Mouse (Mus musculus) brain, adult 2 months (tissue): ENCODE measurements at regions not wholly inside any gene's neighbourhood (a gene's known extent, or its start where the extent isn't known, plus 50 kb on each side); places are given as distances from the start of the nearest gene placed in this dataset.
"Not testable (repeated sequence)": the region's sequence is repeated elsewhere in the genome, so short reads cannot be mapped to it uniquely, and the experiment has no call there.

ENCODE experiments used
- DNase-seq: peaks from one replicate; pipeline ENCODE4 v3.0.0; 2011; ENCODE audit warnings: low read depth, low spot score

DNA sequence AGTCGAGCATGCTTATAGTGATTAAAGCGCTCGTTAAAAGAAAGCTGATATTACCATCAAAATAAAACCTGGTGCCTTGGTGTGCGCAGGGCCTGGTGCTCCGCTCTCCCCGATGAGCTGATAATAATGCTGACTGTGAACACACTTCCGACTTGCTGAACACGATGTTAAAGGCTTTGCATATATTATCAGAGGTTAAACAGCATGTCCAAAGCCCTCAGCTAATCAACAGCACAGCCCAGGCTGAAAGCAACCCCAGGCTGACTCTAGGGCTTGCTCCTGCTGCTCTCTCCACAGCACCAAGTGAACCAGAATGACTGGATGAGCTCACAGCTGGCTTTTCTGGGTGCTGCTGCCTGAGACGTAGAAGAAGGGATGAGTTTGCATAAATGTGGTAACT, 238.2 kb upstream of the 1700012A03Rik start:
- DNase-seq = no peak

DNA sequence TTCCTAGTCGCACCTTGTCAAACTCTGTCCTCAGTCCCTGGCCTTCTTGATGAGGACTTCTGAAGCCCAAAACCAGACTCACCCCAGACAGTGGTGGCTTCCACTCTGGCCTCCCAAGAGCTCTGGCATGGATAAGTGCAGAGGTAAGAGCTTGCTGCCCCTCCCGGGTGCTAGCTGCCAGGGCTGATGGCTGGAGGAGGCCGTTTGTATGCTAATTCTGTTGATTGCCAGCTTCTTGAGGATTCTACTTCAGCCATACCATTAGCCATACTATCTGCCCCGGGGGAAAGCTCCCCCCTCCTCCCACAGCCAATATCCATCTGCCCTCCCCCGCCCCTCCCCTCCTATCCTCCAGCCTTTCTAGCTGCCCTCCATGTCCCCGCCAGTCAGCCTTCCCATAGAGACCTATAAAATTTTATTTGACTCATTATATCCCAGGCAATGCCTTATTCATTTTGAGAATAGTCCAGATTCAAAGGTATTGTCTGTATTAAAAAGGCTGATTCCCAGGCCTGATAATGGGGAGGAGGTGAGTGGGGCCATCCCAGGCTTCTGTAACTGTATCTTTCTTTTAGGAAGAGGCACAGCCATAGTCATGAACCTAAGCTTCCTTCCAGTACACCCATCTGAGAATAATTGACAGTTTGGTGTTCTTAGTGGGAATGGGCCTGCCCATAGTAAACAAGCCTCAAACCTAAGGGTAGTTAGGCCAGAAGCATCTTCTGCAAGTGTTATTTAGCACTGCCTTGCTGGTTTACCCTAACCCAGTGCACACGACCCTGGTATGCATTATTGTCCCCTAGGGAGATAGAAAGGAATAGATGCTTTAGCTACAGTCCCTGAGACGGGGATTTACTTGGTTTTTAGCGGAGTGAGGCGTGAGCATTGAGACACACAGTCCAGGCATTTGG, 239.2 kb upstream of the 1700012A03Rik start:
- no peak for DNase-seq

DNA sequence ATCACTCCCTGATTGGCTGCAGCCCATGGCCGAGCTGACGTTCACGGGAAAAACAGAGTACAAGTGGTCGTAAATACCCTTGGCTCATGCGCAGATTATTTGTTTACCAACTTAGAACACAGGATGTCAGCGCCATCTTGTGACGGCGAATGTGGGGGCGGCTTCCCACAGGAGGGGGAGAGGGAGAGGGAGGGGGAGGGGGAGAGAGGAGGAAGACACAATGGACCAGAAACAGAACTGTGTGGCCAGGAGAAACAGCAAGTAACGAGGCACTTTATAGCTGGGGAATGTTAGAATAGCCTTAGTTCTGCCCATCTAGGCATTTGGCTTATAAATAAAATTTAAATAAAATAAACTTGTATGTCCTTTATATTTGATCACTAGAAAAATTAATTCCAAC, 240.7 kb upstream of the Podxl start:
- peak; percentile 75 for DNase-seq

DNA sequence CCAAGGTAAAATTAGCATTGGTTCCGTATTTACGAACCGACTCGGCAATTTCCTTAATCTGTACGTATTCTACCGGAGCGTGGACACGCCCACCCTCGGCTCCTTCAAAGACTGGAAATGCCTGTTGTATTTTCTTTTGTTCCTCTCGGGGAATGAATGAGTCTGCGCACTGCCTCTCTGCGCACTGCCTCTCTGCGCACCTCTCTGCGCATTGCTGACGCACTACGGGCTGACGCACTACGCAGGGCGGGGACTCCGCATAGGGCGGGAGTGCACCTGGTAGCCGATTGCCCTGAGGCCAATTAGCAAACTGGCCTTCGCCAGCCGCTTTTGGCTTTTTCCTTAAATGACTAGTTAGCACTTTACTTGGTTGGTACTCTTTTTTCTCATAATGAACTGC, 239.4 kb upstream of the Podxl start:
- not testable (repeated sequence) for DNase-seq

DNA sequence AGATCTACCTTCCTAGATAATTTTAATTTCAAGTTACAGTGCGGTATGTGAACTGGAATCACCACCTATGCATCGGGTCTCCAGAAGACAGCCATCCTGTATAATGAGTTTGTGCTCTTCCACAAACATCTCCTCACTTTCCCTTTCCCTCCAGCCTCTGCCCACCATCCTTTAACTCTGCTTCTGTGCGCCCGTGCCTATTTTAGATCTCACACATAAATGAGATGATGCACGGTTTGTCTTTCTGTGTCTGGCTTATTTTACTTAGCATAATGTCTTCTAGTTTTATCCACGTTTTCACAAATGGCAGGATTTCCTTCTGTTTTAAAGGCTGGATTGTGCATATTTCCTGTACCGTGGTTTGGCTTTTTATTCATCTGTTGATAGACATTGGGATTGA, 227.8 kb upstream of the Podxl start:
- no peak for DNase-seq

DNA sequence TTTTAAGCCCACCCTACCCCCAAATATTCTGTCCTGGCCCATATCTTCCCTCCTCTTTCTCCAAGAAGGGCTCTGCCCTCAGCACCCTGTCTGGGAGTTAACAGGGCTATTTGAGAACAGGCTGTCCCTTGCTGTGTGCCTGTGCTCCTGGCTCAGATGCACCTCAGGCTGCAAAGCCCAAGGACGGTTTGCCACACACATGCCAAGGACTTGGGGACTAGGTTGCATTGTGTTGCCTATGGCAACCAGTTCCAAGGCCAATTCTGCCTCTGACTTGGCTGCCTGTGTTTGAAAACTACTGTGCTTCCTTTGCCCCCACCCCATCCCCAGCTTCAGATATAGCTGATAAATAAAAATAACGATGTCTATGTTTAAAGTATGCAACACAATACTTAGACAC, 227.1 kb upstream of the Podxl start:
- no peak for DNase-seq

DNA sequence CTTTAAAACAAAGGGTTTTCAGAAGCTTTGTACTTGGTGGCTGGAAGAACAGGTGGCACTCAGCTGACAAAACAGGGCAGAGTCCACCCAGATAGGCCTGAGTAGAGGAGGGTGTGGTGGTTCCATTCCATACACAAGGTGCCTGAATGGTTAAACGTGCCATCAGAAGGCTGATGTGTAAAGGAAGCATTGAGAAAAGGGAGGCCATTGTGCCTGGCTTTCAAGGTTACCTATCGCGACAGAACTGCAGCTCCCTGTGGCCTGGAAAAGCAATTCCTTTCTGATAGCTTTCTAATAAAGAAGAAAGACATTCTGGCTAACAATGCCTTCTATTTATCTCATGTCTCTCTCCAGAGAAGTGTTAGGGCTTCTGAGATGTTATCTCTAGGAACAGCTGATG, 213.1 kb upstream of the Podxl start:
- no peak for DNase-seq

DNA sequence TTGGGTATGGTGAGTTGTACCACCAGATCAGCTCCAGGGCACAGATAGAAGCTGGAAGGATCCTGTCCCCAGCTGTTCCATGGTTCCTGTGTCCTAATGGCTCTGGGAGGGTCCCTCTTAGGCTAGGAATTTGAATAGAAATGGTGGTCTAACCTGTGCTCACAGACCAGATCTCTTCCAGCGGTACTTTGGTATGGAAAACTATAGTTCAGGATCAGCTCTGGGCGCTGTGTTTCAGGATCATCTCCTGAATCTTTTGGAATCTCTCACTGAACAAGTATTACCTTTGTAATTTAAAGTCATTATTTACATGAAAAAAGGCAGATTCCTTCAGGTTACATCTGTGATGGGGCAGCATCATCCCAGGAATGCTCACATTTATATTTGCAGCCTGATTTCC, 208.1 kb upstream of the Podxl start:
- DNase-seq = no peak

DNA sequence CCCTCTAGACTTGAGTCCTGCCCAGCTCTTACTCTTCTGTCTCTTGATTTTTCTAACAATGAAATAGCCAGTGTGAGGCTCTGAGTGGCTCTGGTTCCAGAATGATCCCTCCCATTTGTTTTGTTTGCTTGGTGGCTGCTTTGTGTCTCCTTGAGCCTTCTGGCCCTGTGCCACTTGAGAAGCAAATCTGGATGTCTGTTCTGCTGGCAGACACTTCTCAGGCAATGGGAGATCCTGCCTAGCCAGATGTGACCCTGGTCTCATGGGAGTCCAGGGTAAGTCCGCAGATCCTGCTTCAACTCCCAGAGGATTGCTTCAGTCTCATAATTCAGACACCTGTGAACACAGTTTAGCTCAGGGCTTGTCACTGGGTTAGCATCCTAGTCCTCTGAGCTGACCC, 181.8 kb upstream of the Podxl start:
- DNase-seq = no peak

DNA sequence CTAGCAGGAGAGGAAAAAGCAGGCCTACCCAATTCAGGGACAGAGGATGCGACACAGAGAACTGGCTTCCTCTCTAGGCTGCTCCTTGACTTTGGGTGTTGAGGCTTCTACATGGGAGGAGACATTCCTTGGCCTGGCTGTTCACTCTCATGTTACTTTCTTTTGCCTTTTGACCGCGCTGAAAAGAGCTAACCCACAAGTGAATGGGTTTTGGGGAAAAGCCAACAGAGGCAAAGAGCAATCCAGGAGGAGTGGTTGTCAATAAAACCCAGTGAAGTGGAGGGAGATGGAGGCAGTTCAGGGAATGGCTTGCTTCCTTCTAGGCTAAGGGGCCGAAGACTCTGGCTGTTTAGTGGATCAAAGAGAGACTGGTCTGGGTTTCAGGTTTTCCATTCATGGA, 167.6 kb upstream of the Podxl start:
- DNase-seq = no peak

DNA sequence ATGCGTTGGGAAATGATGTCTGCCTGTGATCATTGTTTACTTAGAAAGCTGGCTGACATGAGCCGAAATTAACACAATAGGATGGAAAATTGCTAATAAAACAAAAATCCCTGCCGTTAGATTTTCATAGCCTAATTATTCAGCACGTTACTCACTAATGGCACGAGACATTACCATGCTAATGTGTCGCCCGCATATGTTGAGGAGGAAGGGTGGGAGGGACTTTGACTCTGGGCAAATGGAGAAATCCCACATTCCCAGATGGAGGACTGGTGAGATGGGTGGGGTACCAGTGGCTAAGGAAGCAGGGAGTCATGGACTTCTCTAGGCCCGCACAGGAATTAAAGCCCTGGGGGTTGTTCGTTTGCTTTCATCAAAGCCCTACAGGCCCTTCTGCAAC, 155.8 kb upstream of the Podxl start:
- no peak for DNase-seq

DNA sequence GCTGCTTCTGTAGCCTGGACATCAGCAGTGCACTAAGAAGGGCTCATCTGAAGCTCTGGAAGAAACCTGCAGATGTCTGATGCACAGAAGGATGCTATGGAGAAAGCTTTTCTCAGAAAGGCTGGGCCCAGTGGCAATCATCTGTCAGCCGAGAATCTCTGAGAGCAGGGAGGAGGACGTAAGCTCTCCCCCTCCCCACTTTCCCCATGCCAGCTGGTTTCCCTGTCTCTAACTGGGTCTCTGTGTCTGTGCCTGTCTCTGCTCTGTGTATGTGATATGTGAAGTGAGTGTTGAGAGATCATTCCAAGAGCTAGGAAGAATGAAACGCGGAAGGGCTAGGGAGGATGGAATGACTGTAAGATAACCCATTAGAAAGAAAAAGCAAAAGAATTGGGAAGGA, 155.1 kb upstream of the Podxl start:
- DNase-seq = no peak

DNA sequence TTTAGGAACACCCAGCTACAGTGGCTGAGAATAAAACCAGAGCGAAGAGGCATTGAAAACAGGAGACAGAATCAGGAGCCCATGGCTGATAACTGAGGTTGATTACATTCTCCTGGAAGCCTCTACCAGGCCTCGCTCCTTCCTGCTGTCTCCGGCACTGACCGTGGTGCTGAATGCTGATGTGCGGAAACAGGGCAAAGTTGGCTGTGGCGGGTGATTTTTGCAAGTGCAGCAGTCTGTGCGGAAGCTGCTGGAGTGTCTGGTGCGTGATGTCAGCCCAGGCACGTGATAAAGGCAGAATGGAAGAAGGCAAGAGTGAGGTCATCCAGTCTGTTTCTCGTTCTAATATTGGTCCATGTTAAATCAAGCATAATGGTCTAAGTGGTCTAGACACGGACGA, 153.8 kb upstream of the Podxl start:
- DNase-seq = peak; percentile 41

DNA sequence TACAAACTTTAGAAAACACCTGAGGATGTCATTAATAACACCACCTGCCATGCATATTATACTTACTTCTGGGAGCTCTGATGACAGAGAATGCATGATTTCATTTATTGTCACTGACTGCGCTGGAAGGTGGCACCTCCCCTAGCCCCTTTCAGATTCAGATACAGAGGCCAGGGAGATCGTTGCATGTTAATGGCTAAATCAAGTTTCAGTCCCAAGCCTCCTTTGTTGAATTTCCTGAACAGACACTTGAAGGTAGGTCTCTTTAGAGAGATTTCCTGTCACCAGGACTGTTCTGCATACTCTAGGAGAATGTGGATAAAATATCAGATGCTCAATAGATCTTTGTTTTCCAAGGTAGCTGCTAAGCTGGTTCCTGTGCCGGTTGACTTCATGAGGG, 143.5 kb upstream of the Podxl start:
- no peak for DNase-seq

DNA sequence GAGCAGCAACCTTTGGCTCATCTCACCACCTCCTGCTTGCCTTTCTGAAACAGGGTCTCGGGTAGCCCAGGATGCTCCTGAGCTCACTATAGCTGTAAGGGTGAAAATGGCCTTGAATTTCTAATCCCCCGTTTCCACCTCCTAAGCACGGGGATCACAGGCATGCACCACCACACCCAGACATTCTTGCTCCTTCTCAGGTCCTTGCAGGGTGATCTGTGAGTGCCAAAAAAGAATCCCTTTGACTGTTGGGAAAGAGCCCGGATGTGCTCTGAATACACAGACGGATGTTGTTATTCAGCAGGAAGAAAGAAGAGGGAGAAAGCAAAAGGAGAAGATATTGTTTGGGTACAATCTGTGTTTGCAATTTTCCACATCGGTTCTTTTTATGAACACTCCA, 140.4 kb upstream of the Podxl start:
- no peak for DNase-seq

DNA sequence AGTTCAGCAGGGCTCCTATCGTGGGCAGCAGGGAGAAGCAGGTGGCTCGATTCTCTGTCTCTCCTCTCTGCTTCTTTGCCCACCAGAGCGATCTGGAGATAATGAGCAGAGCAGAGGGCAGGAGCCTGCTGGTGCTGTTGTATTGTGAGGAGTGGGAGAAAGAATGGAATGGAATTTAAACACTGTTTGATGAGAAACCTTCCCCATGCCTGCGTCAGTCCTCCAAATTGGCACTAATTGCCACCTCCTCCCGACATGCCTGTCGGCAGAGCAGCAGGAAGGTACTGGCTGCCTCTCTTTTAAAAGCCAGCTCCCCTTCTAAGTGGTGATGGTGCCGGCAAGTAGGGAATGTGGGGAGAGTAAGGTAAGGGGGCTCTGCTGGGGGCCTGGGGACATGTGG, 139.2 kb upstream of the Podxl start:
- DNase-seq = no peak

DNA sequence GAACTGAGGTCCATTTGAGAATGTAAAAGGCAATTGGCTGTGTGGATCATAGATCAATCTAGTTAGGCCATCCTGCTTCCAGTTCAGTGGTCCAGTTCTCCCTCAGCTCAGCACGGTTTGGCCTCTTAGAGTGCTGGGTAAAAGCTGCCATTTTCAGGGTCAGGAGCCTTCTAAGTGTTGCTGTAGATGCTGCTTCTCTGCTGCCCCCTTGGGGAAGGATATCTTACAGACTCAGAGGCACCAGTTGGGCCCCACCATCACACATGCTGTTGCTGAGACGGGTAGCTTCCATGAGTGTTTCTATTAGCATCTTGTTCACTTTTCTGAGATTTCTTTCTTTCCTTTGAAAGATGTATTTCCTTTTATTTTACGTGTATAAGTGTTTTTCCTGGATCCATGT, 132.1 kb upstream of the Podxl start:
- DNase-seq = no peak

DNA sequence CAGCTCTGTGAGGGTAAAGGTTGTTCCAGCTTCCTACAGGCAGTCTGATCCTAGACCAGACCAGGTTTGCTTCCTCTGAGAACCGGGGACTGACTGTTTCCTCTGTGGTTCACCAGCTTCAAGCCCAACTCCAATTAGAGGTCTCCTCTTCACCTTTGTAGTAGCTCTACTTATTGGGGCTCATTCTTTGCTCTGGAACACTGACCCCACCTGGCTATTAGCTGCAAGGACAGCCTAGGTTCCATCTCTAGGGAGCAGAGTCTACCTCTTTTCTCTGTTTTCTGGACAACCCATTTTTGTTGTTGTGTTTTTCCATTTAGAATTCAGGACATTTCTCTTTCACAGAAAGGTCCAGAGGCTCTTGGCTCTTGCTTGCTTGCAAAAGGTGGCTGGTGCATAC, 129.3 kb upstream of the Podxl start:
- DNase-seq = no peak

DNA sequence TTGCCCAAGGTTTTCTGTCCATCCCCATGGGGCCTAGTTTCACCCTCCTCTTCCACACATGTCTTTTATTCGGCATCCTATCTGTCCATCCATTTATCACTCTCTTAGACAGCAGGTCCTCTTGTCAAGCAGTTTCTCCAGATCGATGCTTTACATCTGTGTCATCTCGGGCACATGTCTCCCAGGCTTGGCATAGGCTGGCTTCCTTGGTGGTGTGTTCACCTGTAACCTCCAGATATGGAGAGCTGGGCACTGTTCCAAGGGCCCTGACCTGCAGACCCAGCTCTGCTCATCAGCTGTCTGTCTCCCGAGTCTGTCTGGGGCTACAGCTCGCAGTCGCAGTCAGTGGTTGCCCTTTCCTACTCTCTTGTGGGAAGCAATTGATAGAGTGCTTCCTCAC, 128.2 kb upstream of the Podxl start:
- no peak for DNase-seq

DNA sequence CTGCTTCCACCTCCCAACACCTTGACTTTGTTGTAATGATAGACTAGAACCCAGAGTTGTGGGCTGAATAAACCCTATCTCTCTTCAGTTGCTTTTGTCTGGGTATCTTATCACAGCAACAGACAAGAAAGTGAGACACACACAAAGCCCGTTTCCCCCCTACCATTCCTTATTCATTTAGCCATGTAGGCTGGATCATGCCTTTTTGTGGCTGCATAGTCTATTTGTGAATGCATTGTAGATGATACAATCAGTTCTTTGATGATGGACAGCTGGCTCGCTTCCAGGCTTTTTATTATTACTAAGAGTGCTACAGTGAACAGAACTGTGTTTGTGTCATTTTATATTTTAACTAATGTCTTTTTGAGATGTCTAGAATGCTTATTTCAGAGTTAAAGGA, 116.3 kb upstream of the Podxl start:
- DNase-seq = no peak

DNA sequence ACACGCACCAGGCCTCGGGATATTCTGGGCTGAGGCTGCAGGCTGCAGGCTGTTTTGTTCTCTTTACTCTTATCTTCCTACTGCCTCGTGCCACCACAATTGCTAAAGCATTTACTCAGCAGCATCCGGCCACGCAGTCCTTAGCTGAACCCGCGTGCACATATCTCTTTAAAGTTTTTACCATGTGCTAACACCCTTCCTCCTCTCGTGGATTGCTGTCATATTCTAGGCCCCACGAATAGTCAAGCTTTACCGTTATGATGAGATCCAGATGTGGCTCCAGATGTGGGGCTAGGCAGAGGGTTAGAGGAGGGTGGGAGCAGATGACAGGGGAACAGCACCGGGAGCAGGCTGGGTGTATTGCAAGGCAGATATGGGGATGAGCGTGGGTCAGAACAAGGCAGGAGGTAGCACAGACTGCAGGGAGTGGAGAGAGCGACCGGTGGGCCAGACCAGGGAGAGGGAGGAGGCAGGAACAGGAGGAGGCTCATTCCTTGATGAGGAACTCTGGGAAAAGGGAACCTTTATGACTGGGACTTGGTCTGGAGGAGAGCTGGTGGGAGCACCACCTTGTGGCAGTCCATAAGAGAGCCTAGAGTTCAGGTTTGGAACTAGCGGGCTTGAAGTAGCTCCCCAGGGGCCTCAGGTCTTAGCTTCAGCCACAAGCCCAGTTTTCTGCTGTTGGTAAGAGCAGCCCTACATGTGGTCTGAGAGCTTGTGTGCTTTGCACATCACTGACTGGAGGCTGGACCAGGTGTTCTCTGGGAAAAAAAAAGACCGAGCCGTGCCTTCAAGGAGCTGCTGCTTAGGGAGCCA, 102.1 kb upstream of the Podxl start:
- DNase-seq = peak; percentile 60

DNA sequence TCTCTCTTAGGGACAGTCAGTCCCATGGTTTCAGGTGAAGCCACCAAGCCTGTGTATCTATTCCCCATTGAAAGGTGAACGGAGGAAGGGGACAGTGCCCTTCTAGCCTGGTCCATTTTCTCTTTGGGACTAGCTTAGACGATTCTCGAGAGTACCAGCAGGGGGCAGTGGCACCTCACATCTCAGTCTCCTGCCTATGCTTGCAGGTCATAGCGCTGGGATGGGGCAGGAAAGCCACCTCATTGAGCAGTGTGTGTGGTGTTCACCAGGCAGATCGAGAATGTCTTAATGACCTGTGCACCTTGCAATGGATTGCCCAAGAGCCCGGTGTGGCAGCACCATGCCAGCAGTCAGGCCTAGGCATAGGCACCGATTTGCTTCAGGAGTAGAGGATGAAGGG, 100.7 kb upstream of the Podxl start:
- peak; percentile 86 for DNase-seq

DNA sequence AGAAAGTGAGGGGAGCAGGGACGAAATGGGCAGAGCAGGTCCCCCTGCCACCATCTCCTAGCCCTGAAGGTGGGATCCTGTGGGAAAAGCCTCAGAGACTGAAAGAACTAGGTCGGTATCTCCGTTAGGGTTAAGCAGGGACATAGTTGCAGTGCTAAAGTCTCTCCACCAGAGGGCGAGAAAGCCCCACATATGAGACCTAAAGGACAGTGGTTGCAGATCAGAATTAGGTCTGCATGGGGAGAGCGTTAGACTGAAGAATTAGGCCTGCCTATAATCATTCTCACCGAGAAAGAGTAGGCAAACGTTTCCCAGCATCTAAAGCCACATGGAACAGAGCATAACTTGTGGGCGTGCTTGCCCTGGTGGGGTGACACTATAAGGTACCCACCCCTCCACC, 97.0 kb upstream of the Podxl start:
- peak; percentile 83 for DNase-seq
